Mouse (Mus musculus) cerebellum, postnatal 10 days (tissue): ENCODE results near the gene Gm39115.
A peak's percentile ranks its signal among the peaks of the same experiment; 100 is the strongest.

Experiments
- DNase-seq, 2 experiments: peaks; one replicate each; pipeline ENCODE4 v3.0.0; 2021; ENCODE audit warnings: mixed read lengths in 2 of 2

Gm39115 gene

GRCm38 (mm10) chr7:142095183-142095931 is 40.5 kb downstream of the Gm39115 start, which contains the start of gene Dusp8:
Dusp8 (minus strand) TSS chr7:142095843.
- DNase-seq = peak; percentile 99

- peak; percentile 81 for DNase-seq
These were observed 41.3 kb downstream of the Gm39115 start for GRCm38 (mm10) chr7:142094301-142095143.

DNA sequence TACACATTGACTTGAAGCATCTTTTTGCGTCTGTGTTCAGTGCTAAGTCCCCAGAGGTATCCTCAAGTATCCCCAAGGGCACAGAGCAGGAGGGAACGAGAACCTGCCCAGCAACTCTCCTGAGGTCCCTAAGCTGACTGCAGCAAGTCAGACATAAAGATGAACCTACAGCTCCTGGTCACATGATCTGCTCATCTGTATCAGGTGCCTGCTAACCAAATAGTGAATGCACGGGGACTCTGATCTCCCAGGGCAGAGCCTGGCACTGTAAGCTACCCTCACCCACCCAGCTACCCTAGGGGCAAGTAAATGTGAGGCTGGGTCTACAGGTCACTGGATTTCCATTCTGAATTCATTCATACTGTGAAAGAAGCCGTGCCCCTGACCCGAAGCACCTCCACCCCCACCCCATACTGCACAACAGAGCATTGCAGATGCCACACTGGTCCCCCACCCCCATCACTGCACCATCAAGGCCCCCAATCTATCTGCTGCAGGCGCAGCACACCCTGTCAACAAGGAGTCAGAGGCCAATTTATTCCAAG is 42.1 kb downstream of the Gm39115 start:
- no peak for DNase-seq

DNA sequence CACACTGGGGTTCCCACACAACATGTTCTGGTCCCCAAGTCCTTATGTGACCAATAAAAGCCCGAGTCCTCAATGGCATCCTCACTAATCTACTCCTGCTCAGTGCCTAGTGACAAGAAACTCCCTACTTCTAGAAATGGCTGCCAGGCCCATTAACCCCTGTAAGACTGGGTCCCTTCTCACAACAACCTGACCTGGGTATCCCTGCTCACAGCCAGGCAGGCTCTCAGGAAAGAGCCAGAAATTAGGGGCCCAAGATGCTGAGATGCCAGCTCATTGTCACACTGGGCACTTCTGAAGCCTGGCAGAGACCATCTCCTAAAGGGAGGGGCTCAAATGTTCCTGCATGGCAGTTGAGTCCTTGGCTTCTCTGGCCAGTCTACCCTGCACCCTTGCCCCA is 42.8 kb downstream of the Gm39115 start:
- DNase-seq = peak in 1 of 2 experiments; percentile 20

DNA sequence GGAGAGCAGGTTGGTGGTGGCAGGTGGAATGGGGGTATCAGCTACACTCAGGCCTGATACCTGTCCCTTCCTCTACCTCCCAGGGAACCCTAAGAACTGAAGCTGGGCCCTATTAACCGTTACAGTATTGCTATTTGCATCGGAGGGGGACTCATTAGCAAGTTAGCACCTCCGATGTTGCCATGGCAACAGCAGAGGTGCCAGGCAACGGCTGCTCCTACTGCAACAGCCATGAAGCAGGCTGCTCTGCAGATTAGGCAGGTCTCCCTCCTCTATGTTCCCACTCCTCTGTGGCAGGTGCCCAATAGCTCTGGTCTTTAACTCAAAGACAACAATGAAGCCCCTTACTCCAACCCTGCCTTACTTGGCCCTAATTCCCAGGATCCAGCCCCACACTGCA is 44.0 kb downstream of the Gm39115 start:
- DNase-seq = peak; percentile 66 to 71

DNA sequence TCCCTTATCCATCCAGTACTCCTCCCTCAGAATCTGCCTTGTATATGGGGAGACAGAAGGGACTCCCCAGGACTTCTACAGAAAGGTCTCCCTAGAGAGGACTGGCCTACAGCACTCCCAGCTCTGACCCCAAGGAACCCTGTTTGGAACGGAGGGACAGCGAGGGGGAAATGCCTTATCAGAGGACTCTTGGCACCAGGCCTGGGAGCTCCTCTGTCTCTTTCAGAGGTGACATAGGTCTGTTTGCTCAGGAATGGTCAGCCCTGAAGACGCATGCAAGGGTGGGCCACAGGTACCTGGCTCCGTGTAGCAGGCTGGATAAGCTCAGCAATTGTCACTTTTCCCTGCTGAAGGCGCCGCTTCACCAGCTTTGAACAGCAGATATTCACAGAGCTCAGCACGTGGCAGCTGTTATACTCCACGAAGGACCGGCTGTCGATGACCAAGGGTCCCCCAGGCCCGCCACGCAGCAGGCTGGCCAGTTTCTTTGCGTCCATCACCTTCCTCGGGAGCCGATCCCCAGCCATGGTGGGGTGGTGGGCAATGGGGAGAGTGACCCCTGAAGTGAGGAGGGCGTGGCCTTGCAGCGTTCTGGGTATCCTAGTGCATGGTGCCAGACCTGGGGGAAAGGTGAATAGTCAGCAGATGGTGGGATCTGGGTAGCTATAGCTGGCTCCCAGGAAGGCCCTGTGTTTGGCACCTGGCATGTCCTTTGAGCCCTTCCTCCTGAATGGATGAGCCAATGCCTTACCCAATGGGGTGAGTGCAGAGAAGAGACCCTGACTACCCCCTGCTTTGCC is 46.0 kb downstream of the Gm39115 start:
- DNase-seq = peak; percentile 57 to 62

GRCm38 (mm10) chr7:142088886-142089285 is 46.9 kb downstream of the Gm39115 start:
- DNase-seq = peak; percentile 53 to 64

- no peak for DNase-seq
These were observed 48.7 kb downstream of the Gm39115 start for GRCm38 (mm10) chr7:142087069-142087652.

DNA sequence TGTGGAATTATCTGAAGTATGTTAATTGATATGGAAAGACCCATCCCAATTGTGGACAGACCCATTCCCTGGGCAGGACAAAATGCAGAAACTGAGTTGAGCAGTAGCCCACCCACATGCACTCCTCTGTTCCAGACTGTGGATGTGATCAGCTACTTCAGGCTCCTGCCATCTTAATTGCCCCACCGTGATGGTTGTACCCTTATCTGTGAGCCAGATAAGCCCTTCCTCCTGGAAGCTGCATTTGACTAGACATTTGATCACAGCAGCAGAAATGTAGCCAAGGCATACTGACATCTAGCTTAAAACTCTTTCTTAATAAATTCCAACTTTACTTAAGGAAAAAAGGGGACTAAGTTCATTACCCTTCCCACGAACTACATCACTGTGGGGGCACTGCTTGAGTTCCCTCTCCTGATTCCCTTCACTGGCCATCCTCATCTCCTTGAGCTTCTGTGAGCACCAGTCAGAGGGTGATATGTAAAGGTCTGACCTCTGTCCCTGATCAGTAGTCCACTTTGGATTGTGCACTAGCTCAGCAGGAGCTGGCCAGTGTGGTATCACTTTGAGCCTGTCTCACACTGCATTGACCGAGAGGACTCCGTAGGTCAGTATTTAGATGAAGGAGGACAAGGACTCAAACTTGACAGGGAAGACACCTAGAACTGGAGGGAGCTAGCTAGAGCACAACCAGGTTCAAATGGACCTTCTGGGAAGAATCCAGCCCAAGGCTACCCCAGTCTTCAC is 49.5 kb downstream of the Gm39115 start:
- no peak for DNase-seq
